Comparison of ENCODE assay signal across 27 mouse cellular contexts in genomic region chr10:111205421-111205820, GRCm38 (mm10).
"Had no signal": no experiment of that assay in that cellular context is flagged by ENCODE, and none has a peak within 500 bp of the region (broad histone marks: within the 10 kb centered on the region; RNA-seq: fewer than 3 reads in every experiment).

No protein-coding gene starts in this region.

- H3K27me3 ChIP-seq: embryonic facial prominence, embryonic 12.5 days; embryonic facial prominence, embryonic 13.5 days; embryonic facial prominence, embryonic 15.5 days; forebrain, embryonic 12.5 days; forebrain, embryonic 13.5 days; forebrain, embryonic 15.5 days had no signal

- H3K9ac ChIP-seq: embryonic facial prominence, embryonic 12.5 days; embryonic facial prominence, embryonic 13.5 days; embryonic facial prominence, embryonic 15.5 days; forebrain, embryonic 12.5 days; forebrain, embryonic 13.5 days; forebrain, embryonic 15.5 days; forebrain, postnatal 0 days had no signal

- ATAC-seq: forebrain, embryonic 13.5 days; forebrain, embryonic 14.5 days; forebrain, embryonic 15.5 days; forebrain, embryonic 16.5 days; forebrain, postnatal 0 days had no signal

- H3K36me3 ChIP-seq: embryonic facial prominence, embryonic 12.5 days; embryonic facial prominence, embryonic 13.5 days; embryonic facial prominence, embryonic 15.5 days; forebrain, embryonic 10.5 days; forebrain, embryonic 12.5 days; forebrain, embryonic 15.5 days had no signal

- H3K4me2 ChIP-seq: embryonic facial prominence, embryonic 12.5 days; embryonic facial prominence, embryonic 13.5 days; embryonic facial prominence, embryonic 15.5 days; forebrain, embryonic 12.5 days; forebrain, embryonic 13.5 days; forebrain, embryonic 15.5 days had no signal

- H3K4me1 ChIP-seq: embryonic facial prominence, embryonic 10.5 days; embryonic facial prominence, embryonic 12.5 days; embryonic facial prominence, embryonic 13.5 days; embryonic facial prominence, embryonic 15.5 days; forebrain, embryonic 10.5 days; forebrain, embryonic 12.5 days; forebrain, embryonic 13.5 days; forebrain, embryonic 15.5 days had no signal

- H3K4me3 ChIP-seq: embryonic facial prominence, embryonic 10.5 days; embryonic facial prominence, embryonic 12.5 days; embryonic facial prominence, embryonic 13.5 days; embryonic facial prominence, embryonic 15.5 days; erythroblast, embryonic 14.5 days; forebrain, embryonic 10.5 days; forebrain, embryonic 12.5 days; forebrain, embryonic 13.5 days; forebrain, embryonic 15.5 days; gastrocnemius, adult 2 months had no signal

- DNase-seq: cerebellum, adult 18-20 months; cerebellum, adult 2 months; cerebellum, adult 8-10 months; cerebellum, adult 9-10 months; cerebellum, adult 9-11 months; cerebellum, postnatal 10 days; cerebellum, postnatal 14 days; cerebellum, postnatal 25 days; cerebellum, postnatal 36 days; embryo, embryonic 11 days; forebrain, postnatal 0 days; gastrocnemius, adult 2 months; gastrocnemius, postnatal 10 days; gastrocnemius, postnatal 14 days; gastrocnemius, postnatal 25 days; gastrocnemius, postnatal 36 days had no signal

- H3K9me3 ChIP-seq: embryonic facial prominence, embryonic 10.5 days; embryonic facial prominence, embryonic 12.5 days; embryonic facial prominence, embryonic 13.5 days; embryonic facial prominence, embryonic 15.5 days; forebrain, embryonic 10.5 days; forebrain, embryonic 12.5 days; forebrain, embryonic 13.5 days; forebrain, embryonic 15.5 days had no signal

- H3K27ac ChIP-seq: embryonic facial prominence, embryonic 10.5 days; embryonic facial prominence, embryonic 12.5 days; embryonic facial prominence, embryonic 13.5 days; embryonic facial prominence, embryonic 15.5 days; forebrain, embryonic 10.5 days; forebrain, embryonic 12.5 days; forebrain, embryonic 13.5 days; forebrain, embryonic 15.5 days; gastrocnemius, adult 2 months had no signal
